Mouse (Mus musculus) spleen, postnatal 36 days (tissue): ENCODE data around the gene Gpr75.
A peak's percentile ranks its signal among the peaks of the same experiment; 100 is the strongest.

Experiments used
- DNase-seq, 2 experiments: peaks; one replicate each; pipeline ENCODE4 v3.0.0; 2022; ENCODE audit warnings: low spot score in 2 of 2, mixed read lengths in 1 of 2

The Gpr75 gene

GRCm38 (mm10) chr11:30885171-30885871, at the start of gene Gpr75, which contains the start of gene Asb3:
Gene Gpr75 (plus strand): TSS chr11:30885358.
Gene Asb3 (plus strand): TSS chr11:30885416.
- peak in 1 of 2 experiments; percentile 2 for DNase-seq

DNA sequence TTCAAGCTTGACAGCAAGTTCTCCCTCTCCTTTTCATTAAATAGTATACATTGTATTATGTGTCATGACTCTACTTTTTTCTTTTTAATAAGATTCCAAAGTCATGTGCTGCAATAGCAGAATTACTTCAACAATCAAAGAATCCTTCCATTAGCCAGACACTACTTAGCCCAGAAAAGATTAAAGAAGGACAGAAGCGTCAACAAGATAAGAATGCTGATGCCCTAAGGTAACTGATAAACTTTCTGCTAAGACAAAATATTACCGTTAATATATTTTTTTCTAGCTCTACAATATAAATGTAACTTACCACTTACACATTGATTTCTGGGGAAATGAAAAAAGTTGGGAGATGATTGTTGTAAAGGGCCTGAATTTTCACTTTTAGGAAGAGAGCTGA, 46.4 kb upstream of the Gpr75 start:
- DNase-seq = no peak

GRCm38 (mm10) chr11:30844355-30844754, 40.8 kb upstream of the Gpr75 start:
- DNase-seq = no peak

- no peak for DNase-seq
Observed at GRCm38 (mm10) chr11:30872425-30872824, 12.7 kb upstream of the Gpr75 start.

GRCm38 (mm10) chr11:30888153-30888552, 3.0 kb downstream of the Gpr75 start:
- DNase-seq = no peak

- DNase-seq = no peak
Observed at GRCm38 (mm10) chr11:30896201-30896600, 11.0 kb downstream of the Gpr75 start.

DNA sequence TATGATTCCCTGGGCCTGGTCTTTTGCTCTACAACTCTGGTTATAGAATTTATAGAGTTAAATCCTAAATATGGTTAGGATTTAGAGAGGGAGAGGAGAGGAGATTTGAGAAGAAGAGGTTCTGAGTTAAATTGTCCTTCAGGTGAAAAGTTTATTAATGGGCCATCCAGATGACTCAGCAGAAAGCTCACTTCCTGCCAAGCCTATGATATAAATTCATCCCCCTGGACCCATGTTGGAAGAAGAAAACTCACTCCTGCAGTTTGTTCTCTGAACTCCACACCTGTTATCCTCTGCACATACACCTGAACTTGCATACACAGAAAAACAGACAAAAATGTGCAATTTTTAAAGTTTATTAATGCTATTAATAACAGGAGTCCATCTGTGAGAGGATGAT, 14.2 kb downstream of the Gpr75 start:
- no peak for DNase-seq

- no peak for DNase-seq
Observed at GRCm38 (mm10) chr11:30912311-30912710, 27.2 kb downstream of the Gpr75 start.

- no peak for DNase-seq
Observed at GRCm38 (mm10) chr11:30920641-30921040, 35.5 kb downstream of the Gpr75 start.

GRCm38 (mm10) chr11:30923283-30923682, 38.1 kb downstream of the Gpr75 start:
- DNase-seq = no peak

DNA sequence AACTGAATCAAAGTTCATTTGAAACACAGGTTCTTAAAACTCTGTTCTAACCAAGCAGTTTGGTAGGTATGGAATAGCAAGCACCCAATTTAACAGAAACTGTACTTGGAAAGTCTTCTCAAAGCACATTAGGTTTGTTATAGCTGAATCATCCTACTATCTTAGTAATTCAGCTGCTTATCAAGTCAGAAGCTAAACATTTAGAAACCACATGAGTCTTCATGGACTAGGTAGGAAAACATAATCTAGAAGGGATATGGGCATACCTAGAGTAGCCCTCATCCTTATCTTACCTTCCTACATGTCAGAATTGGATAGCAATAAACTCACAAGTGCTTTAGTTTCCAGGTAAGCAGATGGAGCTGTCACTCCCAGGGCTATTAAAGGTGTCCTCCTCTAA, 42.9 kb downstream of the Gpr75 start:
- DNase-seq = no peak

DNA sequence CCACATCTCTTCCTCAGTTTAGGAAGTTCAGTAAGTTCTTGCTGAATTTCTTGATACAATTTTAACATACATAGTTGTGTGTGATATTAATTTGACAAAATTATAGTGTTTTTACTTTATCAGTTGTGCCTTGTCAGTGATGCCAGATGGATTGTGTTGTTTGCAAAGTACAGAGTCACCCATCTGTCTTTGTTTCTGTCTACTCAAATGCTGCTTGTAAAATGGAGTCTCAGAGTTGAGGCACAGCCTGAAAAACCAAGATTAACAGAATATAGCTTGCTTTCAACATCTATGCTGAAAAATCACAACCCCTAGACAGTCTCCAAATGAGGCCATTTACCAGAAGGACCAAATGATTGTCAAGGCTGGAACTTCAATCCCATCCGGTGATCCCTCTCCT, 43.3 kb downstream of the Gpr75 start:
- DNase-seq = no peak
